Mouse (Mus musculus): ENCODE data around the gene Wfikkn2.
A peak's percentile ranks its signal among the peaks of the same experiment; 100 is the strongest.

- TF ChIP-seq POLR2A (IDR thresholded peaks at IDR 0.05; ENCODE audit: borderline replicate concordance, low read depth, low read length) (no peak), CTCF (IDR thresholded peaks at IDR 0.05; ENCODE audit: low read depth, low read length) (peak; percentile 54)
Observed at GRCm38 (mm10) chr11:94265134-94265785, 19.5 kb upstream of the Wfikkn2 start.

Data from bone marrow macrophage, adult 2 months (primary cell).